Mouse (Mus musculus) embryonic facial prominence, embryonic 13.5 days (tissue): ENCODE results near the gene Prss57. TPM values are rescaled to one million over a fixed set of nuclear protein-coding genes. Genes with fewer than 3 reads are reported as not detected.

ENCODE experiments used
- ATAC-seq: fragments of 200-750 bp; cut with Nextera tagmentation; 2 replicates; pipeline ENCODE4 v1.8.0; 2017; ENCODE audit warnings: low read depth; ENCODE audit not compliant: insufficient number of reproducible peaks, insufficient read depth, low FRiP score, low TSS enrichment
- H3K27ac ChIP-seq: fragments of 300-500 bp; sonication (generic); 2 replicates; pipeline ENCODE4 v1.5.1; 2015; ENCODE audit warnings: moderate library complexity, mild to moderate bottlenecking, inconsistent platforms
- H3K27me3 ChIP-seq: fragments of 300-500 bp; sonication (generic); 2 replicates; pipeline ENCODE4 v1.6.1; 2015; ENCODE audit warnings: mild to moderate bottlenecking, inconsistent platforms
- H3K36me3 ChIP-seq: fragments of 300-500 bp; sonication (generic); 2 replicates; pipeline ENCODE4 v1.6.1; 2015; ENCODE audit warnings: mild to moderate bottlenecking, inconsistent platforms
- H3K4me1 ChIP-seq: fragments of 300-500 bp; sonication (generic); 2 replicates; pipeline ENCODE4 v1.6.1; 2015; ENCODE audit warnings: inconsistent platforms
- H3K4me2 ChIP-seq: fragments of 300-500 bp; sonication (generic); 2 replicates; pipeline ENCODE4 v1.6.1; 2015; ENCODE audit warnings: moderate library complexity, mild to moderate bottlenecking, inconsistent platforms
- H3K4me3 ChIP-seq: fragments of 300-500 bp; sonication (generic); 2 replicates; pipeline ENCODE4 v1.5.1; 2015; ENCODE audit warnings: mild to moderate bottlenecking, inconsistent platforms
- H3K9ac ChIP-seq: fragments of 300-500 bp; sonication (generic); 2 replicates; pipeline ENCODE4 v1.6.1; 2015; ENCODE audit warnings: mild to moderate bottlenecking, inconsistent platforms
- H3K9me3 ChIP-seq: fragments of 300-500 bp; sonication (generic); 2 replicates; pipeline ENCODE4 v1.6.1; 2016; ENCODE audit warnings: inconsistent platforms
- WGBS: fragments of 180-500 bp; shearing (Covaris S2); methylation state at CpG from one replicate; pipeline ENCODE4 v1.1.7; 2015; ENCODE audit warnings: mixed read lengths; 5-methylcytosine and 5-hydroxymethylcytosine counted together
- polyA plus RNA-seq: library from polyadenylated mRNA; unstranded; fragments of >200 nt; fragmentation: Nextera tagmentation; extraction: Ambion mirVana; gene quantifications from 2 replicates; pipeline ENCODE4 v1.2.1, GENCODE M21; 2015

Gene Prss57
- not detected in 2 replicates for polyA plus RNA-seq

DNA sequence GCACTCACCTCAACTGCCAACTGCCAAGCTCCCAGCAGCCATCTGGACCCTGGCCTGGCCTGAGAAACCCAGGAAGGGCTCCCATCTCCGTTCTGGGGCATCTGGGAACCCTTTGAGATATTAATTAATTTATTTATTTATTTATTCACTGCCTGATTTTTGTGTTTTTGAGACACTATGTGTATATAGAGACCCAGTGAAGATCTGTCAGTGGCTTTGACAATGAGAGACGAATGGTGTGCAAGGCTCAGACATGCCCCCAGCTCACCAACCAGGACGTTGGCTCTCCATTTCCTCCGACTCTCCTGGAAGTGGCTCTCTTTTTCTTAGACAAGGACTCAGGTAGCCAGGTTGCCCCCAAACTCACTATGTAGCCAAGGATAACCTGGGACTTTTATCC lies at the start of gene Prss57:
Gene Prss57, minus strand, starts transcription at position 101 of the 400 bp plus-strand sequence.
- H3K9ac ChIP-seq = no peak within 1 kb of the TSS
- H3K36me3 ChIP-seq = peaks cover 3% of the 10 kb centered on the region; the same call in 1 of the 2 replicates
- H3K4me2 ChIP-seq = no peak within 1 kb of the TSS
- ATAC-seq = no peak
- 87% methylated on average over 4 of the region's 4 CpGs for WGBS
- no peaks in the 10 kb centered on the region for H3K9me3 ChIP-seq
- no peak within 1 kb of the TSS for H3K4me3 ChIP-seq
- H3K4me1 ChIP-seq = peaks cover 18% of the 10 kb centered on the region
- no peak within 1 kb of the TSS for H3K27ac ChIP-seq
- no peaks in the 10 kb centered on the region for H3K27me3 ChIP-seq

DNA sequence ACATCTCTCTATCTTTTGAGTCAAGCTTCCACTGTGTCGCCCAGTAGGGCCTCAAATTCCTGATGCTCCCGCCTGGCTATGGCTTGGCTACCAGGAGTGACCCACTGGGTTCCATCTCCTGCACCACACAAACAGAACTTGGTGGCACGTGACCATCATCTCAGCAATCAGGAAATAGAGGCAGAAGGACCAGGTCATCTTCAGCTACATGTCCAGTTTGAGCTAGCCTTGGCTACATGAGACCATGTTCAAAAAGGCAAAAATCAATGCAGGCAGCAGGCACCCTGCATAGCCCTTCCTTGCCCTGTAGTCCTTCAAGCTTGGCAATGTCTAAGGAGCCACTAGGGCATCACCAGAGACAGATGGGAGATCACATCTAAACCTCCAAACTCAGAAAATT lies 49.3 kb upstream of the Prss57 start:
- WGBS = 92% methylated on average over 3 of the region's 3 CpGs
- Histone ChIP-seq H3K4me1 (peaks cover 38% of the 10 kb centered on the region), H3K4me3 (peak overlapping the region; percentile 43), H3K4me2 (peak overlapping the region; percentile 68), H3K36me3 (no peaks in the 10 kb centered on the region), H3K9ac (no peak overlapping the region), H3K27ac (peak overlapping the region; percentile 95), H3K9me3 (no peaks in the 10 kb centered on the region), H3K27me3 (no peaks in the 10 kb centered on the region)
- ATAC-seq = no peak

GRCm38 (mm10) chr10:79838151-79838550 lies 47.4 kb upstream of the Prss57 start:
- Histone ChIP-seq H3K27ac (no peak overlapping the region), H3K4me1 (peaks cover 27% of the 10 kb centered on the region), H3K36me3 (no peaks in the 10 kb centered on the region), H3K4me2 (no peak overlapping the region), H3K27me3 (no peaks in the 10 kb centered on the region), H3K4me3 (no peak overlapping the region), H3K9ac (no peak overlapping the region), H3K9me3 (no peaks in the 10 kb centered on the region)
- 40% methylated on average over 2 of the region's 2 CpGs for WGBS
- no peak for ATAC-seq

GRCm38 (mm10) chr10:79836918-79837317 lies 46.2 kb upstream of the Prss57 start:
- H3K9me3 ChIP-seq = no peaks in the 10 kb centered on the region
- H3K9ac ChIP-seq = no peak overlapping the region
- no peak for ATAC-seq
- H3K27ac ChIP-seq = no peak overlapping the region
- no peak overlapping the region for H3K4me3 ChIP-seq
- no peaks in the 10 kb centered on the region for H3K36me3 ChIP-seq
- H3K4me1 ChIP-seq = peaks cover 20% of the 10 kb centered on the region
- H3K27me3 ChIP-seq = no peaks in the 10 kb centered on the region
- WGBS = 96% methylated on average over 3 of the region's 3 CpGs
- no peak overlapping the region for H3K4me2 ChIP-seq

DNA sequence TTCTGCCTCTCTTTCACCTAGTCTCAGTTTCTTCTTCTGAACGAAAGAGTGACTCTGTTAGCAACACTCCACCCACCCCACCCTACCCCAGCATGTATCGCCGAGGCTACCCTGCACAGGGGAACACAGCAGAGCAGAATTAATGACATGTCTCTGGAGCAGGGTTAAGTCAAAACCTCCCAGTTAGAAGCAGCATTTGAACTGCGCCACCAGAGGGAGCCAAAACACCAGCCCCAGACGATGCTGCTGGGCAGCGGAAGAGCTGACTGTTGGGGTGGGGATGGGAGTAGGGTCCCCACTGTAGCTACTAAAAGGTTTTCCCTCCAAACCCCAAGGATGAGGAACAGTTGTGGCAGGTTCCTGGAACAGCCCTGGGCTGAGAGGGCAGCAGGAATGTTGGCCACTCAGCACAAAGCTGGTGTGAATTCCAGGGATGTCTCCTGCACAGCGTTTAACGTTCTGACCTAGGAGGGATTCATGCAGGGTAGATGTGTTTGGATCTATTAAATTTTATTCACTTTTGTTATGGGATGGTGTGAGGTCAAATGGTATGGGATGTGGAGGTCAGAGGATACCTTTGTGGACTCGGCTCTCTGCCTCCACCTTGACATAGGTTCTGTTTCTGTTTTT lies 44.1 kb upstream of the Prss57 start:
- Histone ChIP-seq H3K27me3 (no peaks in the 10 kb centered on the region), H3K9me3 (no peaks in the 10 kb centered on the region), H3K27ac (no peak overlapping the region), H3K36me3 (no peaks in the 10 kb centered on the region), H3K4me2 (no peak overlapping the region), H3K4me3 (no peak overlapping the region), H3K4me1 (peaks cover 12% of the 10 kb centered on the region), H3K9ac (no peak overlapping the region)
- 23% methylated on average over 9 of the region's 9 CpGs for WGBS
- ATAC-seq = no peak

GRCm38 (mm10) chr10:79832786-79833181 lies 42.0 kb upstream of the Prss57 start:
- ATAC-seq = no peak
- no peak overlapping the region for H3K4me3 ChIP-seq
- peaks cover 12% of the 10 kb centered on the region for H3K4me1 ChIP-seq
- no peak overlapping the region for H3K9ac ChIP-seq
- WGBS = 76% methylated on average over 9 of the region's 9 CpGs
- H3K9me3 ChIP-seq = no peaks in the 10 kb centered on the region
- H3K36me3 ChIP-seq = no peaks in the 10 kb centered on the region
- no peak overlapping the region for H3K4me2 ChIP-seq
- H3K27me3 ChIP-seq = no peaks in the 10 kb centered on the region
- no peak overlapping the region for H3K27ac ChIP-seq

GRCm38 (mm10) chr10:79832026-79832785 lies 41.4 kb upstream of the Prss57 start:
- Histone ChIP-seq H3K9ac (0 out of 2 replicates have a peak overlapping the region, but pooled peaks have one; percentile 36), H3K4me3 (no peak overlapping the region), H3K36me3 (no peaks in the 10 kb centered on the region), H3K27ac (no peak overlapping the region), H3K4me2 (no peak overlapping the region), H3K27me3 (no peaks in the 10 kb centered on the region), H3K4me1 (peaks cover 12% of the 10 kb centered on the region), H3K9me3 (no peaks in the 10 kb centered on the region)
- no peak for ATAC-seq
- 62% methylated on average over 7 of the region's 7 CpGs for WGBS

GRCm38 (mm10) chr10:79831583-79831982 lies 40.8 kb upstream of the Prss57 start:
- 83% methylated on average over 3 of the region's 3 CpGs for WGBS
- Histone ChIP-seq H3K9me3 (no peaks in the 10 kb centered on the region), H3K4me3 (no peak overlapping the region), H3K4me1 (peaks cover 12% of the 10 kb centered on the region), H3K36me3 (no peaks in the 10 kb centered on the region), H3K9ac (no peak overlapping the region), H3K27me3 (no peaks in the 10 kb centered on the region), H3K27ac (no peak overlapping the region), H3K4me2 (no peak overlapping the region)
- no peak for ATAC-seq

DNA sequence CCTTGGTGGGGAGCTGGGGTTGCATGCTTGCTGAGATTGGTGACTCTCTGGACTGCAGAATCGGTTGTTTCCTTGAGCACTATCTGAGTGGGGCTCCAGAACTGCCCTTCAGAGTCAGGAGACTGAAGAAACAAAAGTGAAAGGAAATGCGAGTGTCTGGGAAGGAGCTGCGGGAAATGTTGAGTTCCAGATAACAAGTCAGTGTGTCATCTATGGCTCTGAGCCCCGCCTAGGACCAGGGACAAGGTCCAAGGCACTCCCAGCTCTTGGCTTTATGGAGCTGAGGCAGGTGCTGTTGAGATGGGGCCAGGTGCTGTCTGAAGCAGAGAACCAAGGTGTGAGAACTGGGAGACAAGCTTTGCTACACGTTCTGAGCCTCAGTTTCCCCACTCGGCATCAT lies 33.7 kb upstream of the Prss57 start:
- Histone ChIP-seq H3K4me1 (peaks cover 23% of the 10 kb centered on the region), H3K27ac (peak overlapping the region; percentile 5; the same call in 1 of the 2 replicates), H3K36me3 (peaks cover 11% of the 10 kb centered on the region), H3K9me3 (no peaks in the 10 kb centered on the region), H3K4me2 (no peak overlapping the region), H3K27me3 (no peaks in the 10 kb centered on the region), H3K4me3 (no peak overlapping the region), H3K9ac (no peak overlapping the region)
- 61% methylated on average over 6 of the region's 6 CpGs for WGBS
- ATAC-seq = no peak

DNA sequence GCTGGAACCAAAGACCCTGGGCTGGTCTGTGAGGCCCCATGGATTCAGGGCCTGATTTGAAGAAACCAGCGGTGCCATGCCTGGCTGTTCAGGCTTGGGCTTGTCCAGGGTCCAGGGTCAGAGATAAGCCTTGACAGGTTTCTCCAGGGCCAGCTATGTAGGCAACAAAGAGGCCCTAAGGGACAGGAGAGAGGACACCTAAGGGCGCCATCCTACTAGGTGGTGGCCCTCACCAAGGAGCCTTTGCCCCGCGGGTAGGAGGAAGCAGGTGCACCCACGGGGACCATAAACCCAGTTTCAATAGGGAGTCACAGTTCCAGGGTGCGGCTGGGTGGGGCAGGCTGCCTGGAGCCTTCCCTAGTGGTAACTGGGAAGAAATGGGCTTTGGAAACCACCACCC lies 32.2 kb upstream of the Prss57 start:
- peak overlapping the region; percentile 51; the same call in 1 of the 2 replicates for H3K27ac ChIP-seq
- peaks cover 25% of the 10 kb centered on the region for H3K36me3 ChIP-seq
- no peak for ATAC-seq
- WGBS = 63% methylated on average over 6 of the region's 6 CpGs
- H3K27me3 ChIP-seq = no peaks in the 10 kb centered on the region
- H3K9me3 ChIP-seq = no peaks in the 10 kb centered on the region
- H3K4me3 ChIP-seq = no peak overlapping the region
- peak overlapping the region; percentile 46; the same call in 1 of the 2 replicates for H3K4me2 ChIP-seq
- peak overlapping the region; percentile 61; the same call in 1 of the 2 replicates for H3K9ac ChIP-seq
- H3K4me1 ChIP-seq = peaks cover 23% of the 10 kb centered on the region

DNA sequence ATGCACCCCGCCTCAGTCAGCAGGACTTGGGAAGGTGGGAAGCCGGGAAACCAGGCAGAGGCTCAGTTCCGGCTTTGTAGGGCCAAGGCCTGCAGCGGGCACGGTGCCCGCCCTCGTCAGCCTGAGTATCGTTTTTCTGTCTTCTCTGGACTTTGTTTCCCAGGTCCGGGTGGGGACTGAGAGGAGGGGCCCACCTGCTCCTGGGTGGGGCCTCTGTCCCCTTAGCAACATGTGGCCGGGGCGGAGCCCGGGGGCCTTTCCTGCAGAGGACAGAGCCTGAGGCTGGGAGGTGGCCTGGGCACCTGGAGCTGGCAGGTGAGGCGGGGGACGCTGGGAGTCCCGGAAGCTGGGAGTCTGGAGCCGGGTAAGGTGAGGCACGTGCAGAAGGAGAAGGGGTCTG lies 31.6 kb upstream of the Prss57 start:
- Histone ChIP-seq H3K27me3 (no peaks in the 10 kb centered on the region), H3K27ac (peak overlapping the region; percentile 68), H3K36me3 (peaks cover 28% of the 10 kb centered on the region), H3K4me3 (peak overlapping the region; percentile 4; the same call in 1 of the 2 replicates), H3K9ac (peak overlapping the region; percentile 61), H3K4me2 (peak overlapping the region; percentile 46), H3K4me1 (peaks cover 23% of the 10 kb centered on the region), H3K9me3 (no peaks in the 10 kb centered on the region)
- WGBS = 22% methylated on average over 17 of the region's 17 CpGs
- peak; percentile 49; the same call in 1 of the 2 replicates for ATAC-seq

DNA sequence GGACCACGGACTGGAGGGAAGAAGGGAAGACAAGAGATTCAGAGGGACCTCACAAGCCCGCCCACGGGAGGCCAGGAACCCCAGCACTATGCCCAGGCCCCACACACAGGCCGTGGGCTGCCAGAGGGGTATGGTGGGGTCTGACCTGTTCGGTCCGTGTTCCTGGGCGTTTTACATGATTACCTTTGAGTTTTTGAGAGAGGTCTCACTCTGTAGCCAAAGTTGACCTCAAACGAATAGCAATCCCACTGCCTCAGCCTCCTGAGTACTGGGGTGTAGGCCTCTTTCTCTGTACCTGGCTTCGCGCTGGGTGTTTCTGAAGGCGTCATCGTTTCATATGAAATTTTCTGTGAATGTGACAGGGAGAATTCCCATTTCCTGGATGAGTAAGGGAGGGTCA lies 31.0 kb upstream of the Prss57 start:
- no peaks in the 10 kb centered on the region for H3K9me3 ChIP-seq
- no peaks in the 10 kb centered on the region for H3K27me3 ChIP-seq
- peak overlapping the region; percentile 61; the same call in 1 of the 2 replicates for H3K9ac ChIP-seq
- H3K4me3 ChIP-seq = no peak overlapping the region
- 0 out of 2 replicates have a peak overlapping the region, but pooled peaks have one; percentile 46 for H3K4me2 ChIP-seq
- no peak for ATAC-seq
- 87% methylated on average over 12 of the region's 12 CpGs for WGBS
- peaks cover 31% of the 10 kb centered on the region for H3K36me3 ChIP-seq
- peaks cover 23% of the 10 kb centered on the region for H3K4me1 ChIP-seq
- H3K27ac ChIP-seq = peak overlapping the region; percentile 68
